Mouse (Mus musculus): ENCODE data around the gene H6pd. TPM values are rescaled to one million over a fixed set of nuclear protein-coding genes. Genes with fewer than 3 reads are reported as not detected.

The H6pd gene
- polyA plus RNA-seq, 1 experiment from 2014 or later: 12.7 TPM

Other genes starting within 250 kb of the H6pd start
- 7.3 and 7.5 TPM in 2 replicates for gene Slc25a33, start 234.7 kb downstream of the H6pd start, polyA plus RNA-seq (2016; fragmentation: Nextera tagmentation; extraction: Ambion mirVana)
- gene Spsb1, start 54.0 kb downstream of the H6pd start, polyA plus RNA-seq (2016; fragmentation: Nextera tagmentation; extraction: Ambion mirVana): 5.4 and 5.7 TPM in 2 replicates
- 2.1 and 2.2 TPM in 2 replicates for gene Gpr157, start 78.3 kb upstream of the H6pd start, polyA plus RNA-seq (2016; fragmentation: Nextera tagmentation; extraction: Ambion mirVana)
- 1.2 and 1.7 TPM in 2 replicates for gene Slc2a5, start 110.3 kb upstream of the H6pd start, polyA plus RNA-seq (2016; fragmentation: Nextera tagmentation; extraction: Ambion mirVana)
- not detected in 2 replicates for gene Slc2a7, start 139.9 kb upstream of the H6pd start, polyA plus RNA-seq (2016; fragmentation: Nextera tagmentation; extraction: Ambion mirVana)
- gene Car6, start 192.3 kb upstream of the H6pd start, polyA plus RNA-seq (2016; fragmentation: Nextera tagmentation; extraction: Ambion mirVana): not detected in 2 replicates
- gene Eno1, start 227.7 kb upstream of the H6pd start, polyA plus RNA-seq (2016; fragmentation: Nextera tagmentation; extraction: Ambion mirVana): 2,142 and 2,173 TPM in 2 replicates

All from heart, embryonic 12.5 days (tissue).